Mouse (Mus musculus): ENCODE measurements around the gene Klk1b4. TPM values are rescaled to one million over a fixed set of nuclear protein-coding genes. Genes with fewer than 3 reads are reported as not detected.
"Not testable (repeated sequence)": the region's sequence is repeated elsewhere in the genome, so short reads cannot be mapped to it uniquely, and the experiment has no call there.

Gene Klk1b4
- not detected in 2 replicates for total RNA-seq (2014; rRNA removed; ENCODE audit: low replicate concordance)
- polyA plus RNA-seq (2015; fragmentation: Nextera tagmentation; extraction: Ambion mirVana): not detected in 2 replicates

DNA sequence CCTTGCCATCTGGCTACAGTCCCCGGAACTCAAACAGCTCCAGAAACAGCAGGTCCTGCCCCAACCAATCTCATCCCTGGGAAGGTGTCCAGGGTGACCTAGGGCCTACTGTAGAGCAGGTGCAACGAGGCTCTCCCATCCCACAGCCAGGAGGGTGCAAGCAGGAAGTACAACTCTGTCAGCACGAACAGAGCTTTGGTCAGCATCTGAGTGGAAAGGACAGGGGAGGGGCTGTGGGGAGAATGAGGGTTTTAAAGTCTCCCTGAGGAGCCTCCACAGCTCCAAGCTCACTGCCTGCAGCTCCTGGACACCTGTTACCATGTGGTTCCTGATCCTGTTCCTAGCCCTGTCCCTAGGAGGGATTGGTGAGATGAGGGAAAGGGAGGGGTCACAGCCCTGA lies at the start of gene Klk1b4:
Gene Klk1b4 (plus strand): TSS at position 301 of the 400 bp plus-strand sequence.
- WGBS: 26% methylated on average over 3 of the region's 3 CpGs
- H3K4me3 ChIP-seq (ENCODE audit: low read depth, low read length); H3K9ac ChIP-seq (replicated peaks; ENCODE audit: low read depth, low read length); DNase-seq (ENCODE audit: low spot score); H3K27me3 ChIP-seq (ENCODE audit: control insufficient read depth, insufficient read depth, low read length); H3K36me3 ChIP-seq (replicated peaks; ENCODE audit: control insufficient read depth, insufficient read depth, low read length); H3K4me1 ChIP-seq (ENCODE audit: control insufficient read depth, insufficient read depth); H3K9me3 ChIP-seq (replicated peaks; ENCODE audit: control insufficient read depth, low read length); H3K4me2 ChIP-seq (ENCODE audit: low read depth, low read length); H3K27ac ChIP-seq (ENCODE audit: low read depth); ATAC-seq (ENCODE audit: insufficient read depth, low read depth): not testable (repeated sequence)

DNA sequence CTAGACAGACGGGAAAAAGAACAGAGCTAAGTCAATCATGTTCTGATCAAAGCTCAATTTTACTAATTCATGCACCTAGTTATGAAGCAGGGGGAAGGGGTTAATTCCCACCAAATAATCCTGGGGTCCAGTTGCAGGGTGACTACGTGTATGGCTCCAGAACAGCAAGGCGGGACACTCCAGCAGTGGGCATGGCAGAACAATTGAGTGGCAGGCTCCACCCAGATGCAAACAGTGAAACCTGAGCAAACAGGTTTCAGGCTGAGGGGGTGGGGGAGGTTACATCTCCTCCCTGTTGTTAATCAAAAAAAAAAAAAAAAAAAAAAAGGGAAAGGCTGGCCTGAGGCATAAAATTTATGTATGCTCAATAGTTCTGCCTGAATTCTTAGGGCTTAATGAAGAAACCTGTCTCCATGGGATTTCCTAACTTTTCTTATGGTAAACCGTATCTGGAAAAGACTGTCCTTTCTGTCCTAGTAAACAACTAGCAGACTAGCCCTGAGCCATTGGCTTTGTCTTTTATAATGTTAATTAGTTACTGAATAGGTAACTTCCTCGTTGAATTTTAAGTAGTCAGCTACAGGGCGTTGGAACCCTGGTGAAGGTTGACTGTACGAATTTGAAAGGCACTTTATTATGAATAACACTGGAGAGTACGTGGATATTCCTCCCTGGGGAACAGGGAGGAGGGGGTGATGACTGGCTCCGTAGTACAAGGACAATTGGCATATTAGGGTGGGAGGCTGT lies 27.8 kb upstream of the Klk1b4 start:
- no peak overlapping the region for H3K9ac ChIP-seq (replicated peaks; ENCODE audit: low read depth, low read length)
- H3K4me2 ChIP-seq (ENCODE audit: low read depth, low read length): no peak overlapping the region
- H3K9me3 ChIP-seq (replicated peaks; ENCODE audit: control insufficient read depth, low read length): no peaks in the 10 kb centered on the region
- no peaks in the 10 kb centered on the region for H3K36me3 ChIP-seq (replicated peaks; ENCODE audit: control insufficient read depth, insufficient read depth, low read length)
- H3K4me1 ChIP-seq (ENCODE audit: control insufficient read depth, insufficient read depth): no peaks in the 10 kb centered on the region
- 72% methylated on average over 9 of the region's 9 CpGs for WGBS
- no peak overlapping the region for H3K4me3 ChIP-seq (ENCODE audit: low read depth, low read length)
- DNase-seq (ENCODE audit: low spot score) (no peak), ATAC-seq (ENCODE audit: insufficient read depth, low read depth) (no peak)
- no peak overlapping the region for H3K27ac ChIP-seq (ENCODE audit: low read depth)
- TF ChIP-seq EP300 (IDR thresholded peaks at IDR 0.05; ENCODE audit: low read depth) (no peak), CTCF (IDR thresholded peaks at IDR 0.05; ENCODE audit: low read depth) (no peak)
- H3K27me3 ChIP-seq (ENCODE audit: control insufficient read depth, insufficient read depth, low read length): no peaks in the 10 kb centered on the region

DNA sequence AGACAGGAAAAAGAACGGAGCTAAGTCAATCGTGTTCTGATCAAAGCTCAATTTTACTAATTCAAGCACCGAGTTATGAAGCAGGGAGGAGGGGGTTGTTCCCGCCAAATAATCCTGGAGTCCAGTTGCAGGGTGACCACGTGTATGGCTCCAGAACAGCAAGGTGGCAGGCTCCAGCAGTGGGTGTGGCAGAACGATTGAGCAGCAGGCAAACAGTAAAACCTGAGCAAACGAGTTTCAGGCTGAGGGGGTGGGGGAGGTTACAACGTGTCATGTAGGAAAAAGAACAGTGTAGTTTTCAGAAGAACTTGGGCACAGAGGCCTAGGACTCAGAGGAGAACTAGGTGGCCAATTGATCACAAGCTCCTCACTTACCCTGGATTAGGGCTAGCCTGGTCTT lies 20.7 kb upstream of the Klk1b4 start:
- not testable (repeated sequence) for H3K9me3 ChIP-seq (replicated peaks; ENCODE audit: control insufficient read depth, low read length); H3K36me3 ChIP-seq (replicated peaks; ENCODE audit: control insufficient read depth, insufficient read depth, low read length); H3K4me2 ChIP-seq (ENCODE audit: low read depth, low read length); H3K4me3 ChIP-seq (ENCODE audit: low read depth, low read length); ATAC-seq (ENCODE audit: insufficient read depth, low read depth); H3K4me1 ChIP-seq (ENCODE audit: control insufficient read depth, insufficient read depth); H3K27me3 ChIP-seq (ENCODE audit: control insufficient read depth, insufficient read depth, low read length); H3K27ac ChIP-seq (ENCODE audit: low read depth); DNase-seq (ENCODE audit: low spot score); H3K9ac ChIP-seq (replicated peaks; ENCODE audit: low read depth, low read length)
- 65% methylated on average over 8 of the region's 8 CpGs for WGBS

DNA sequence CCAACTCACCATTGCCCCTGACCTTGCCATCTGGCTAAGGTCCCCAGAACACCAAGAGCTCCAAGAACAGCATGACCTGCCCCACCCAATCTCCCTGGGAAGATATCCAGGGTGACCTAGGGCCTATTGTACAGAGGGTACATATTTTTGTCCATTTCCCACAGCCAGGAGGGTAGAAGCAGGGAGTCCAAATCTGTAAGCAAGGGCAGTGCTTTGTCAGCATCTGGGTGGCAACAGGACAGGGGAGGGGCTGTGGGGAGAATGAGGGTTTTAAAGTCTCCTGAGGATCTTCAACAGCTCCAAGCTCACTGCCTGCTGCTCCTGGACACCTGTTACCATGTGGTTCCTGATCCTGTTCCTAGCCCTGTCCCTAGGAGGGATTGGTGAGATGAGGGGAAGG lies 19.3 kb upstream of the Klk1b4 start, which contains the start of gene Klk1b24:
Gene Klk1b24 (plus strand): TSS at position 301 of the 400 bp plus-strand sequence.
- H3K36me3 ChIP-seq (replicated peaks; ENCODE audit: control insufficient read depth, insufficient read depth, low read length); H3K27ac ChIP-seq (ENCODE audit: low read depth); H3K4me1 ChIP-seq (ENCODE audit: control insufficient read depth, insufficient read depth); H3K4me3 ChIP-seq (ENCODE audit: low read depth, low read length); H3K27me3 ChIP-seq (ENCODE audit: control insufficient read depth, insufficient read depth, low read length); H3K9me3 ChIP-seq (replicated peaks; ENCODE audit: control insufficient read depth, low read length); H3K9ac ChIP-seq (replicated peaks; ENCODE audit: low read depth, low read length); H3K4me2 ChIP-seq (ENCODE audit: low read depth, low read length); DNase-seq (ENCODE audit: low spot score); ATAC-seq (ENCODE audit: insufficient read depth, low read depth): not testable (repeated sequence)

DNA sequence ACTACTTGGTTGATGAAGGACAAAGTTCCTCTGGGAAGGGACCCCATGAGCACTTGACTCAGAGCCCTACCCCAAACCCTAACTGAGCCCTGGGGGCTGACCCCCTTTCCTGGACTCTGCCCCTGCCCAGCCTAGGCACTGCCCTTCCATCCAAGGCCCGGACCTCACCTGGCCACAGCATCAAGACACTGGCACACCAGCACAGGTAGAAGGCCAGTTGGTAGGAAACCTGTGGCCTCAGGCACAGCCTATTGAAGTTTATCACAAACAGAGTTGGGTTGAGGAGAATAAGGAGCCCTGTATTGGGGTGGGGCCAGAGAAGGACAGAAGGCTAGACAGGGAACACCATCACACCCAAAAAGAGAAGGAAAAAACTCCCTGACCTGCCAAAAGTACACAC lies 13.8 kb upstream of the Klk1b4 start:
- not testable (repeated sequence) for H3K27me3 ChIP-seq (ENCODE audit: control insufficient read depth, insufficient read depth, low read length); H3K9ac ChIP-seq (replicated peaks; ENCODE audit: low read depth, low read length); H3K4me3 ChIP-seq (ENCODE audit: low read depth, low read length); H3K36me3 ChIP-seq (replicated peaks; ENCODE audit: control insufficient read depth, insufficient read depth, low read length); H3K4me1 ChIP-seq (ENCODE audit: control insufficient read depth, insufficient read depth); DNase-seq (ENCODE audit: low spot score); H3K9me3 ChIP-seq (replicated peaks; ENCODE audit: control insufficient read depth, low read length); ATAC-seq (ENCODE audit: insufficient read depth, low read depth); H3K27ac ChIP-seq (ENCODE audit: low read depth); H3K4me2 ChIP-seq (ENCODE audit: low read depth, low read length)
- 81% methylated on average over 1 of the region's 1 CpGs for WGBS

DNA sequence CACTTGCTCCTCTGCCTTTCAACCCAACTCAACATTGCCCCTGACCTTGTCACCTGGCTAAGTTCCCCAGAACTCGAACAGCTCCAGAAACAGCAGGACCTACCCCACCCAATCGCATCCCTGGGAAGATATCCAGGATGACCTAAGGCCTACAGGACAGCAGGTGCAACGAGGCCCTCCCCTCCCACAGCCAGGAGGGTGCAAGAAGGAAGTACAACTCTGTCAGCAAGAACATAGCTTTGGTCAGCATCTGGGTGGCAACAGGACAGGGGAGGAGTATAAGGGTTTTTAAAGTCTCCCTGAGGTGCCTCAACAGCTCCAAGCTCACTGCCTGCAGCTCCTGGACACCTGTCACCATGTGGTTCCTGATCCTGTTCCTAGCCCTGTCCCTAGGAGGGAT lies 9.3 kb upstream of the Klk1b4 start, which contains the start of gene Klk1b3:
Gene Klk1b3 (plus strand): TSS at position 301 of the 400 bp plus-strand sequence.
- Histone ChIP-seq H3K27ac (ENCODE audit: low read depth) (no peak within 1 kb of the TSS), H3K4me2 (ENCODE audit: low read depth, low read length) (no peak within 1 kb of the TSS), H3K9me3 (replicated peaks; ENCODE audit: control insufficient read depth, low read length) (no peaks in the 10 kb centered on the region), H3K9ac (replicated peaks; ENCODE audit: low read depth, low read length) (no peak within 1 kb of the TSS), H3K27me3 (ENCODE audit: control insufficient read depth, insufficient read depth, low read length) (no peaks in the 10 kb centered on the region), H3K4me3 (ENCODE audit: low read depth, low read length) (no peak within 1 kb of the TSS), H3K36me3 (replicated peaks; ENCODE audit: control insufficient read depth, insufficient read depth, low read length) (no peaks in the 10 kb centered on the region), H3K4me1 (ENCODE audit: control insufficient read depth, insufficient read depth) (no peaks in the 10 kb centered on the region)
- no peak for ATAC-seq (ENCODE audit: insufficient read depth, low read depth)
- 41% methylated on average over 3 of the region's 3 CpGs for WGBS
- no peak for DNase-seq (ENCODE audit: low spot score)
- TF ChIP-seq CTCF (IDR thresholded peaks at IDR 0.05; ENCODE audit: low read depth) (no peak), EP300 (IDR thresholded peaks at IDR 0.05; ENCODE audit: low read depth) (no peak)
